Mouse (Mus musculus): ENCODE results near the gene Hsd17b14.

The Hsd17b14 gene

DNA sequence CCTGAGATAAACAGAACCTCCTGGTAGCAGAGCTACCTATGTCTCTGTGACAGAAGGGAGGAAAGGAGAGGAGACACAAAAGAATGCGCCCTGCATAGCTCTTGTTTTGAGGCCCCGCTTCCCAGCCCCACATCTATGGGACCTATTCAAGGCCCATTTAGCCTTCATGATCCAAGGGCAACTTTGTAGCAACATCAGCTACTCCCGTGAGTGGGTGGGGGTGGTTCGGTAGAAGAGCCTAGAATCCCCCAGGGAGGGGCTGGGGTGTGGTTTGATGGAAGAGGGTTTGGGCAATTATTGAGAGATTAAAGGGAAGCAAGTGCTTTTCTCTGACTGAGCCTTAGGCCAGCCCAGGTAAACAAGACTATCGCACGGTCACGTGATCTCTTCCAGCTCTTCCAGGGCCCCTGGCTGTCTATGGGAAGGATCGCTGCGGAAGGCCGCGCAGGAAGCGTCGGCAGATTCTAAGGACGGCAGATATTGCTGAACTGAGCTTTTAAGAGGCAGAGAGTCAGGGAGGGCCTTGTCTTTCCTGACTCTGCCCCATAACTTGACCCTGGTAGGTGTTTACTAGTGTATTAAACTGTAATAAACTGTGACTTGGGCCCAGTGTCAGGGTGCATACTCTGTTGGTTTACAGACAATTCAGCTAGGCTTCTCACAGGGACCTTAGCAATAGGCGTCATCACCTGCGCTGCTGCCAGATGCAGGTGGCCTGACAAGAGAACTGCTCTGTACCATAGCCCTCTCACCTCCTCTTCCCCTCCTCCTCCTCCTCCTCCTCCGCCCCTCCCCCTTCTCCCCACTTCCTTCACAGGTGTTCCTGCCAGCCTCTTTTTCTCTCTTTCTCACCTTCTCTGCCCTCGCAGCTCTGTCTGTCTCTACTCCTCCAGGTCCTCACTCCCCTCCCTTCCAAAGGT is 44.5 kb downstream of the Hsd17b14 start:
- DNase-seq (ENCODE audit: low read depth, low spot score), result no peak

DNA sequence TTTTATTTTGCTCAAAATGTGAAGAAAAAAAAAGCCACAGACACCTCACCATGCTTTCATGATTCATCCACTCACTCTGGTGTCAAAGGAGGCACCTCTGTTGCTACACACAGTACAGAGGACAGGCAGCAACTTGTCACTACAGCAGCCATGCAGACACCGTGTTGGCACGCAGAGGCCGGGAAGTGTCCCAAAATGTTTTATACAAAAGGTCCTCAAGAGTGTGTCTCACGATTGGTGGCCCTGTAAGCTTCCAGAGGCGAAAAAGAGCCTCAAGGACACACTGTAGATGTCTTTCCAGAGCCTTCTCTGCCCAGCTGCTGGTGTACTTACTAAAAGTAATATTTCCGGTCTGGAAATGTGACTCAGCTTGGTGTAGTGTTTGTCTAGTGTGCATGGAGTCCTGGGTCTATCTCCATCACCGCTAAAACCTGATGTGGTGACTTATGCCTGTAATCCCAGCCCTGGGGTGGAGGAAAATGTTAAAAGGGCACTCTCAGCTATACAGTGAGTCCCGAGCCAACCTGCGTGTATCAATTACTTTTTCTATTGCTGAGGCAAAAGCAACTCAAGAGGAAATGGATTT is 51.1 kb downstream of the Hsd17b14 start:
- DNase-seq (ENCODE audit: low read depth, low spot score), result no peak

GRCm38 (mm10) chr7:45609511-45609910 is 54.8 kb downstream of the Hsd17b14 start:
- DNase-seq (ENCODE audit: low read depth, low spot score), result no peak

- peak; percentile 33 for DNase-seq (ENCODE audit: low read depth, low spot score)
These were observed 61.6 kb downstream of the Hsd17b14 start for GRCm38 (mm10) chr7:45616277-45616676.

GRCm38 (mm10) chr7:45617042-45617695 is 62.5 kb downstream of the Hsd17b14 start, which contains the start of gene Fut1:
Fut1 (plus strand) TSS chr7:45617289.
- DNase-seq (ENCODE audit: low read depth, low spot score), result peak; percentile 46
